Mouse (Mus musculus): ENCODE measurements at regions not wholly inside any gene's neighbourhood (a gene's known extent, or its start where the extent isn't known, plus 50 kb on each side); places are given as distances from the start of the nearest gene placed in this dataset.

- H3K36me3 ChIP-seq (ENCODE audit: control insufficient read depth, insufficient read depth, low read length) = no peaks in the 10 kb centered on the region
- H3K4me1 ChIP-seq (ENCODE audit: control insufficient read depth, insufficient read depth, low read length) = no peaks in the 10 kb centered on the region
- H3K27ac ChIP-seq = no peak overlapping the region
- no peaks in the 10 kb centered on the region for H3K27me3 ChIP-seq (ENCODE audit: control insufficient read depth, insufficient read depth, low read length)
- no peak overlapping the region for H3K9ac ChIP-seq (ENCODE audit: low read depth, low read length)
- intact Hi-C loops (cut with DNase I) = no loop called here
- no peak for TF ChIP-seq CTCF (IDR thresholded peaks at IDR 0.05)
- TF ChIP-seq POLR2A (IDR thresholded peaks at IDR 0.05; ENCODE audit: insufficient read depth, low read depth, low read length) = no peak
- no peak for TF ChIP-seq EP300 (IDR thresholded peaks at IDR 0.05; ENCODE audit: insufficient read depth, low read depth, low read length)
- no peak for DNase-seq
- H3K79me2 ChIP-seq (replicated peaks; ENCODE audit: control insufficient read depth, insufficient read depth, low read length) = no peaks in the 10 kb centered on the region
- H3K4me3 ChIP-seq = no peak overlapping the region
These were observed 54.8 kb upstream of the Scel start for GRCm38 (mm10) chr14:103458340-103458739.

GRCm38 (mm10) chr14:103456106-103456505 lies 57.0 kb upstream of the Scel start:
- intact Hi-C loops (cut with DNase I) = no loop called here
- H3K79me2 ChIP-seq (replicated peaks; ENCODE audit: control insufficient read depth, insufficient read depth, low read length) = no peaks in the 10 kb centered on the region
- H3K4me3 ChIP-seq = no peak overlapping the region
- DNase-seq = no peak
- no peak overlapping the region for H3K27ac ChIP-seq
- TF ChIP-seq POLR2A (IDR thresholded peaks at IDR 0.05; ENCODE audit: insufficient read depth, low read depth, low read length) (no peak), CTCF (IDR thresholded peaks at IDR 0.05) (no peak), EP300 (IDR thresholded peaks at IDR 0.05; ENCODE audit: insufficient read depth, low read depth, low read length) (no peak)
- H3K36me3 ChIP-seq (ENCODE audit: control insufficient read depth, insufficient read depth, low read length) = no peaks in the 10 kb centered on the region
- H3K4me1 ChIP-seq (ENCODE audit: control insufficient read depth, insufficient read depth, low read length) = no peaks in the 10 kb centered on the region
- no peak overlapping the region for H3K9ac ChIP-seq (ENCODE audit: low read depth, low read length)
- H3K27me3 ChIP-seq (ENCODE audit: control insufficient read depth, insufficient read depth, low read length) = no peaks in the 10 kb centered on the region
- WGBS = 77% methylated on average over 1 of the region's 1 CpGs

- H3K4me3 ChIP-seq = no peak overlapping the region
- H3K27me3 ChIP-seq (ENCODE audit: control insufficient read depth, insufficient read depth, low read length) = no peaks in the 10 kb centered on the region
- no peak overlapping the region for H3K9ac ChIP-seq (ENCODE audit: low read depth, low read length)
- WGBS = 85% methylated on average over 6 of the region's 6 CpGs
- H3K4me1 ChIP-seq (ENCODE audit: control insufficient read depth, insufficient read depth, low read length) = no peaks in the 10 kb centered on the region
- no peaks in the 10 kb centered on the region for H3K36me3 ChIP-seq (ENCODE audit: control insufficient read depth, insufficient read depth, low read length)
- DNase-seq = no peak
- H3K79me2 ChIP-seq (replicated peaks; ENCODE audit: control insufficient read depth, insufficient read depth, low read length) = no peaks in the 10 kb centered on the region
- intact Hi-C loops (cut with DNase I) = no loop called here
- no peak for TF ChIP-seq EP300 (IDR thresholded peaks at IDR 0.05; ENCODE audit: insufficient read depth, low read depth, low read length)
- no peak for TF ChIP-seq CTCF (IDR thresholded peaks at IDR 0.05)
- TF ChIP-seq POLR2A (IDR thresholded peaks at IDR 0.05; ENCODE audit: insufficient read depth, low read depth, low read length) = no peak
- H3K27ac ChIP-seq = no peak overlapping the region
These were observed 62.4 kb upstream of the Scel start for GRCm38 (mm10) chr14:103450756-103451155.

GRCm38 (mm10) chr14:103449447-103449846 lies 63.7 kb upstream of the Scel start:
- TF ChIP-seq CTCF (IDR thresholded peaks at IDR 0.05) (no peak), POLR2A (IDR thresholded peaks at IDR 0.05; ENCODE audit: insufficient read depth, low read depth, low read length) (no peak), EP300 (IDR thresholded peaks at IDR 0.05; ENCODE audit: insufficient read depth, low read depth, low read length) (no peak)
- DNase-seq = no peak
- H3K4me1 ChIP-seq (ENCODE audit: control insufficient read depth, insufficient read depth, low read length) = no peaks in the 10 kb centered on the region
- H3K36me3 ChIP-seq (ENCODE audit: control insufficient read depth, insufficient read depth, low read length) = no peaks in the 10 kb centered on the region
- no peaks in the 10 kb centered on the region for H3K79me2 ChIP-seq (replicated peaks; ENCODE audit: control insufficient read depth, insufficient read depth, low read length)
- H3K27ac ChIP-seq = no peak overlapping the region
- H3K27me3 ChIP-seq (ENCODE audit: control insufficient read depth, insufficient read depth, low read length) = no peaks in the 10 kb centered on the region
- intact Hi-C loops (cut with DNase I) = no loop called here
- 80% methylated on average over 5 of the region's 5 CpGs for WGBS
- no peak overlapping the region for H3K4me3 ChIP-seq
- H3K9ac ChIP-seq (ENCODE audit: low read depth, low read length) = no peak overlapping the region

GRCm38 (mm10) chr14:103449033-103449432 lies 64.1 kb upstream of the Scel start:
- no peaks in the 10 kb centered on the region for H3K27me3 ChIP-seq (ENCODE audit: control insufficient read depth, insufficient read depth, low read length)
- H3K4me3 ChIP-seq = no peak overlapping the region
- 88% methylated on average over 7 of the region's 7 CpGs for WGBS
- no peaks in the 10 kb centered on the region for H3K79me2 ChIP-seq (replicated peaks; ENCODE audit: control insufficient read depth, insufficient read depth, low read length)
- TF ChIP-seq CTCF (IDR thresholded peaks at IDR 0.05) = no peak
- TF ChIP-seq POLR2A (IDR thresholded peaks at IDR 0.05; ENCODE audit: insufficient read depth, low read depth, low read length) = no peak
- TF ChIP-seq EP300 (IDR thresholded peaks at IDR 0.05; ENCODE audit: insufficient read depth, low read depth, low read length) = no peak
- H3K27ac ChIP-seq = no peak overlapping the region
- H3K9ac ChIP-seq (ENCODE audit: low read depth, low read length) = no peak overlapping the region
- no peaks in the 10 kb centered on the region for H3K36me3 ChIP-seq (ENCODE audit: control insufficient read depth, insufficient read depth, low read length)
- no peak for DNase-seq
- no peaks in the 10 kb centered on the region for H3K4me1 ChIP-seq (ENCODE audit: control insufficient read depth, insufficient read depth, low read length)
- intact Hi-C loops (cut with DNase I) = no loop called here

GRCm38 (mm10) chr14:103446671-103447070 lies 66.5 kb upstream of the Scel start:
- no peak for DNase-seq
- no peaks in the 10 kb centered on the region for H3K36me3 ChIP-seq (ENCODE audit: control insufficient read depth, insufficient read depth, low read length)
- TF ChIP-seq EP300 (IDR thresholded peaks at IDR 0.05; ENCODE audit: insufficient read depth, low read depth, low read length) = no peak
- TF ChIP-seq CTCF (IDR thresholded peaks at IDR 0.05) = no peak
- TF ChIP-seq POLR2A (IDR thresholded peaks at IDR 0.05; ENCODE audit: insufficient read depth, low read depth, low read length) = no peak
- 75% methylated on average over 2 of the region's 2 CpGs for WGBS
- H3K79me2 ChIP-seq (replicated peaks; ENCODE audit: control insufficient read depth, insufficient read depth, low read length) = no peaks in the 10 kb centered on the region
- no peaks in the 10 kb centered on the region for H3K27me3 ChIP-seq (ENCODE audit: control insufficient read depth, insufficient read depth, low read length)
- H3K4me1 ChIP-seq (ENCODE audit: control insufficient read depth, insufficient read depth, low read length) = no peaks in the 10 kb centered on the region
- no peak overlapping the region for H3K27ac ChIP-seq
- intact Hi-C loops (cut with DNase I) = loop anchor here (1.0 kb wide), 1 partner anchor 8 kb away; no protein-coding TSS in a partner anchor
- no peak overlapping the region for H3K4me3 ChIP-seq
- no peak overlapping the region for H3K9ac ChIP-seq (ENCODE audit: low read depth, low read length)
